Mouse (Mus musculus) olfactory bulb, adult 2 months (tissue): Measurements from ENCODE around the gene Olfr1325.
"Not testable (repeated sequence)": the region's sequence is repeated elsewhere in the genome, so short reads cannot be mapped to it uniquely, and the experiment has no call there.

Source experiments
- CTCF ChIP-seq: fragments of 200-500 bp; IDR thresholded peaks from 2 replicates; pipeline ENCODE4 v1.5.1; 2012; ENCODE audit warnings: low read depth, mild to moderate bottlenecking, low read length, moderate library complexity; ENCODE audit not compliant: insufficient read depth
- POLR2A ChIP-seq: fragments of 200-500 bp; IDR thresholded peaks from 2 replicates; pipeline ENCODE4 v1.6.1; 2012; ENCODE audit warnings: mild to moderate bottlenecking, low read depth, low read length, moderate library complexity; ENCODE audit not compliant: insufficient read depth

- TF ChIP-seq CTCF, POLR2A: not testable (repeated sequence)
Observed at GRCm38 (mm10) chrX:74646393-74646792, 53.9 kb downstream of the Olfr1325 start.
